Mouse (Mus musculus) intestine, embryonic 15.5 days (tissue): ENCODE measurements at regions not wholly inside any gene's neighbourhood (a gene's known extent, or its start where the extent isn't known, plus 50 kb on each side); places are given as distances from the start of the nearest gene placed in this dataset.

Experiments
- ATAC-seq: fragments of 200-750 bp; cut with Nextera tagmentation; 2 replicates; pipeline ENCODE4 v1.8.0; 2017; ENCODE audit warnings: moderate TSS enrichment, moderate library complexity
- H3K27ac ChIP-seq: fragments of 300-500 bp; sonication (generic); 2 replicates; pipeline ENCODE4 v1.5.1; 2015; ENCODE audit warnings: mild to moderate bottlenecking, inconsistent platforms
- H3K27me3 ChIP-seq: fragments of 300-500 bp; sonication (generic); replicated peaks from 2 replicates; pipeline ENCODE4 v1.6.1; 2015; ENCODE audit warnings: inconsistent platforms
- H3K36me3 ChIP-seq: fragments of 300-500 bp; sonication (generic); 2 replicates; pipeline ENCODE4 v1.6.1; 2015; ENCODE audit warnings: inconsistent platforms
- H3K4me1 ChIP-seq: fragments of 300-500 bp; sonication (generic); replicated peaks from 2 replicates; pipeline ENCODE4 v1.6.1; 2015; ENCODE audit warnings: inconsistent platforms
- H3K4me2 ChIP-seq: fragments of 300-500 bp; sonication (generic); replicated peaks from 2 replicates; pipeline ENCODE4 v1.6.1; 2015; ENCODE audit warnings: mild to moderate bottlenecking, inconsistent platforms
- H3K4me3 ChIP-seq: fragments of 300-500 bp; sonication (generic); replicated peaks from 2 replicates; pipeline ENCODE4 v1.5.1; 2015; ENCODE audit warnings: inconsistent platforms
- H3K9ac ChIP-seq: fragments of 300-500 bp; sonication (generic); 2 replicates; pipeline ENCODE4 v1.6.1; 2015; ENCODE audit warnings: inconsistent platforms
- H3K9me3 ChIP-seq: fragments of 300-500 bp; sonication (generic); 2 replicates; pipeline ENCODE4 v1.6.1; 2016; ENCODE audit warnings: inconsistent platforms
- WGBS: fragments of 180-500 bp; shearing (Covaris S2); methylation state at CpG from one replicate; pipeline ENCODE4 v1.1.7; 2015; 5-methylcytosine and 5-hydroxymethylcytosine counted together

DNA sequence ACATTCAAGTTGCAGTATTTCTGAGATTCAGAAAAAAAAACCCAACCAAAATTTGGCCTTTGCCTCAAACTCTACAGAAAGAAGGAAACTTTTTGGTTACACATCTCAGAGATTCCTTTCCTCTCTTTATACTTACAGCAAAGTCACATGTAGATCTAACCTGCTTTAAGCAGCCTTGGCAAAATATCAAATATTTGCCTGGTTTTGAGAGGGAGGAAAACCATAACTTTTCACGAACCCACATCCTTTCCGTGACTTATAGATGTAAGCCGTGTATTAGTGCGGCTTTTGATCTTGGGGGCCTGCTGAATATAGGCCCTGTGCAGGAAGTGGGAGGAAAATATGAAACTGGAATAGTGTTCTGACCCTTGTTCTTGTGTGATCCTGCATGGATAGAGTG is 95.6 kb upstream of the Nr2f2 start:
- 61% methylated on average over 4 of the region's 4 CpGs for WGBS
- Histone ChIP-seq H3K4me2 (no peak overlapping the region), H3K27ac (no peak overlapping the region), H3K9ac (no peak overlapping the region), H3K4me3 (no peak overlapping the region), H3K36me3 (no peaks in the 10 kb centered on the region), H3K9me3 (no peaks in the 10 kb centered on the region), H3K4me1 (no peaks in the 10 kb centered on the region), H3K27me3 (no peaks in the 10 kb centered on the region)
- ATAC-seq = no peak

DNA sequence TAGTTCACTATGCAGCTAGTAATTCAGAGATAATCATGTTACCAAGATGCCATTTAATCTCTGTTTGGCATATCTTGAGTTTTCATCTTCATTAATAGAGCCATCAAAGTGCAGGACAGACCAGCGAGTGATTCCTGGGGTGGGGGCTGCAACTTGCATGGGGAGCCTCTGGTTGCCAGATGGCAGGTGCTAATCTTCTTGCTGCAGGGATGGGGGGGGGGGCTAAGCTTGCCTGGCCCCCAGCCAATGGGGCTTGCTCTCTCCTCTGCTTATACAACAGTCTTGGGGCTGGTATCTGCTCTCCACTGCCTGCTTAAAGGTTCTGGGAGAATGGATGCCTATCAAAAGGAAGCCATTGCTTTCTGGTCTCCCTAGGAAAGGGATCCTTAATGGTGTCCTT is 88.0 kb upstream of the Nr2f2 start:
- no peak overlapping the region for H3K4me3 ChIP-seq
- no peaks in the 10 kb centered on the region for H3K9me3 ChIP-seq
- ATAC-seq = no peak
- no peaks in the 10 kb centered on the region for H3K36me3 ChIP-seq
- no peaks in the 10 kb centered on the region for H3K4me1 ChIP-seq
- H3K27me3 ChIP-seq = no peaks in the 10 kb centered on the region
- H3K4me2 ChIP-seq = no peak overlapping the region
- H3K9ac ChIP-seq = no peak overlapping the region
- no peak overlapping the region for H3K27ac ChIP-seq
- WGBS = 84% methylated on average over 1 of the region's 1 CpGs

- 76% methylated on average over 4 of the region's 4 CpGs for WGBS
- H3K36me3 ChIP-seq = no peaks in the 10 kb centered on the region
- no peaks in the 10 kb centered on the region for H3K9me3 ChIP-seq
- ATAC-seq = no peak
- no peak overlapping the region for H3K27ac ChIP-seq
- H3K4me1 ChIP-seq = no peaks in the 10 kb centered on the region
- no peaks in the 10 kb centered on the region for H3K27me3 ChIP-seq
- H3K4me2 ChIP-seq = no peak overlapping the region
- H3K4me3 ChIP-seq = no peak overlapping the region
- no peak overlapping the region for H3K9ac ChIP-seq
Observed at GRCm38 (mm10) chr7:70452816-70453215, 86.3 kb upstream of the Nr2f2 start.

GRCm38 (mm10) chr7:70438908-70439307 is 72.4 kb upstream of the Nr2f2 start:
- Histone ChIP-seq H3K4me1 (no peaks in the 10 kb centered on the region), H3K4me2 (no peak overlapping the region), H3K4me3 (no peak overlapping the region), H3K36me3 (no peaks in the 10 kb centered on the region), H3K27me3 (no peaks in the 10 kb centered on the region), H3K27ac (no peak overlapping the region), H3K9ac (no peak overlapping the region), H3K9me3 (no peaks in the 10 kb centered on the region)
- 96% methylated on average over 6 of the region's 6 CpGs for WGBS
- ATAC-seq = no peak

DNA sequence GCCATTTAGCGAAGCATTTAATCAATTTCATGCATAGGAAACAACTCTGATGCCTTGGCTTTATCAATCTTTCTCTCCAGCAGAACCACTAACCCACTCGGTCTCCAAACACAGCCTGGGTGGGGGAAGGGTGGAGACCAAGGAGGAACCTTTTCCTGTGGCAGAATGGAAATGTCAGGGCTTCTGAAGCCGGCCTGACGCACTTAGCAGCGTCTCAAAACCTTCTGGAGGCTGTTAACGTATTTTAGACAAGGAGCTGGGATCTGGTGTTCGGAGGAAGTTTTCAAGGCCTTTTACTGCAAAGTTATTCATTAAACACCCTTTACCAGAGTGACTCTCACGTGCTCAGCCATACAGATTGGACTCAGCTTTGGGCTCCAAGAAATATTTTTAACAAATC is 67.3 kb upstream of the Nr2f2 start:
- 0 out of 2 replicates have a peak overlapping the region, but pooled peaks have one; percentile 33 for H3K27ac ChIP-seq
- H3K9me3 ChIP-seq = no peaks in the 10 kb centered on the region
- peak; percentile 23; the same call in 1 of the 2 replicates for ATAC-seq
- 0 out of 2 replicates have a peak, but pooled peaks cover 3% of the 10 kb centered on the region for H3K4me1 ChIP-seq
- 15% methylated on average over 8 of the region's 8 CpGs for WGBS
- H3K4me2 ChIP-seq = no peak overlapping the region
- no peaks in the 10 kb centered on the region for H3K27me3 ChIP-seq
- no peaks in the 10 kb centered on the region for H3K36me3 ChIP-seq
- H3K9ac ChIP-seq = no peak overlapping the region
- no peak overlapping the region for H3K4me3 ChIP-seq

DNA sequence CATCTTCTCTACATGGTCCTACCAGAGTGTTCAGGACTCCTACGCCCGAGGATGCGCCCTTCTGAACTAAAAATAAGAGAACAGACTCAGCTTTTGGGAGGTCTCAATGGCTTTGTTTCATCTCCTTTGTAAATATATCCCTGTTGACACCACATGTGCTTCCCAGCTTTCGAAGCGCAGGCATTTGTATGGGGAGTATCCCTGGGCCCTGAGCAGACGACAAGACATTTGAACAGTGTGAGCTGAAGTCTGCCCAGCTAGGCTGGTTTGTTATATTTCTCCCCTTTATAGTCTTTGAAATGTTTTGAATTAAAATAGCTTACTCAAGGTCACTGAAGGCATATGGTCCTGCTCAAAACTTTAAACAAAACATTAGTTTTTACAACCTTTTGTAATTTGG is 66.8 kb upstream of the Nr2f2 start:
- no peaks in the 10 kb centered on the region for H3K27me3 ChIP-seq
- no peak overlapping the region for H3K27ac ChIP-seq
- ATAC-seq = peak; percentile 12; the same call in 1 of the 2 replicates
- 0 out of 2 replicates have a peak, but pooled peaks cover 3% of the 10 kb centered on the region for H3K4me1 ChIP-seq
- no peak overlapping the region for H3K4me2 ChIP-seq
- 48% methylated on average over 6 of the region's 6 CpGs for WGBS
- H3K36me3 ChIP-seq = no peaks in the 10 kb centered on the region
- H3K4me3 ChIP-seq = no peak overlapping the region
- no peak overlapping the region for H3K9ac ChIP-seq
- no peaks in the 10 kb centered on the region for H3K9me3 ChIP-seq

GRCm38 (mm10) chr7:70431712-70432111 is 65.2 kb upstream of the Nr2f2 start:
- no peak for ATAC-seq
- WGBS = 60% methylated on average over 2 of the region's 2 CpGs
- H3K9me3 ChIP-seq = no peaks in the 10 kb centered on the region

GRCm38 (mm10) chr7:70429326-70429725 is 62.8 kb upstream of the Nr2f2 start:
- H3K27ac ChIP-seq = no peak overlapping the region
- H3K27me3 ChIP-seq = no peaks in the 10 kb centered on the region
- H3K36me3 ChIP-seq = no peaks in the 10 kb centered on the region
- 0 out of 2 replicates have a peak, but pooled peaks cover 3% of the 10 kb centered on the region for H3K4me1 ChIP-seq
- no peak overlapping the region for H3K9ac ChIP-seq
- H3K4me2 ChIP-seq = no peak overlapping the region
- WGBS = 29% methylated on average over 2 of the region's 2 CpGs
- no peaks in the 10 kb centered on the region for H3K9me3 ChIP-seq
- ATAC-seq = peak; percentile 95
- no peak overlapping the region for H3K4me3 ChIP-seq

More at GRCm38 (mm10) chr7:70431712-70432111, 65.2 kb upstream of the Nr2f2 start:
- H3K9ac ChIP-seq = no peak overlapping the region
- H3K36me3 ChIP-seq = no peaks in the 10 kb centered on the region
- 0 out of 2 replicates have a peak, but pooled peaks cover 3% of the 10 kb centered on the region for H3K4me1 ChIP-seq
- no peak overlapping the region for H3K4me3 ChIP-seq
- no peak overlapping the region for H3K27ac ChIP-seq
- no peak overlapping the region for H3K4me2 ChIP-seq
- H3K27me3 ChIP-seq = no peaks in the 10 kb centered on the region

GRCm38 (mm10) chr7:70424231-70424620 is 57.7 kb upstream of the Nr2f2 start:
- 69% methylated on average over 4 of the region's 4 CpGs for WGBS
- H3K9ac ChIP-seq = no peak overlapping the region
- H3K4me3 ChIP-seq = no peak overlapping the region
- H3K9me3 ChIP-seq = no peaks in the 10 kb centered on the region
- H3K27me3 ChIP-seq = no peaks in the 10 kb centered on the region
- no peaks in the 10 kb centered on the region for H3K4me1 ChIP-seq
- no peak overlapping the region for H3K4me2 ChIP-seq
- no peaks in the 10 kb centered on the region for H3K36me3 ChIP-seq
- no peak for ATAC-seq
- no peak overlapping the region for H3K27ac ChIP-seq

GRCm38 (mm10) chr7:70423524-70424230 is 57.1 kb upstream of the Nr2f2 start:
- peak; percentile 56; the same call in 1 of the 2 replicates for ATAC-seq
- H3K36me3 ChIP-seq = no peaks in the 10 kb centered on the region
- H3K4me2 ChIP-seq = no peak overlapping the region
- no peaks in the 10 kb centered on the region for H3K4me1 ChIP-seq
- no peak overlapping the region for H3K4me3 ChIP-seq
- H3K27ac ChIP-seq = no peak overlapping the region
- no peaks in the 10 kb centered on the region for H3K9me3 ChIP-seq
- no peak overlapping the region for H3K9ac ChIP-seq
- 63% methylated on average over 10 of the region's 10 CpGs for WGBS
- H3K27me3 ChIP-seq = no peaks in the 10 kb centered on the region

DNA sequence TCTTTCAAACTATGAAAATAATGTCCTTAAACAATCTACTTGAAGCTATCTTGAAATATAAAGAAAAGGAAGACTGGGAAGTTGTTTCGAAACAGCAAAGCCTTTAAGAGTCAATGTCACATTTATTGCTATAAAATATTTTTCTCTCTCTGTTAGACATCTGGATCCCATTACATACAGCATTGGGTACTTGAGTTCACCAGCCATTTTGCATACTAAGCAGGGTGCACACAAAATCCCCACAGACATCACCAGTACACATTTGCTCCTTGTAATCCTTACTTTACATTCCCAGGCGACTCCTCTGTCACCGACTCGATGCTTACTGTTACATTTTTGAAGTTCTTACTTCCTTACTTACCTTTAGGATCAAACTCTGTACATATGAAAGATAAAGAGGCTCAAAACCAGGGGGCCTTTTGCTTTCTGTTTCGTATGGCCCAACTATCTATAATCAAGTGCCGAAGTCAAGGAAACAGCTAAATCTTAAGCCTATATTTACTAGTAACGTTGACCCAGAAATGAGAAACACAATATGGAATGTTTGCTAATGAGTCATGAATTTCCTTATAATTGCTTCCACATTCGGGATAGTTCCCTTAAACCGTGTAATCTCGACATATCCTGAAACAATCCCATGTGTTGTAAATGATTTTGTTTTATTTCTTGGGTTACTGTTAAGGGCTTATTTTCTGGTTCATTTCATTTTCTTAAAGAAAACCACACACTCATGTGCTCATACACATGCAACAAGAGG is 49.8 kb upstream of the Nr2f2 start:
- Histone ChIP-seq H3K4me2 (no peak overlapping the region), H3K4me3 (no peak overlapping the region), H3K9me3 (no peaks in the 10 kb centered on the region), H3K9ac (no peak overlapping the region), H3K27me3 (no peaks in the 10 kb centered on the region), H3K36me3 (no peaks in the 10 kb centered on the region), H3K27ac (no peak overlapping the region), H3K4me1 (no peaks in the 10 kb centered on the region)
- 68% methylated on average over 10 of the region's 10 CpGs for WGBS
- ATAC-seq = no peak
